Mouse (Mus musculus) forebrain, embryonic 12.5 days (tissue): Measurements from ENCODE around the gene Ttc7b. TPM values are rescaled to one million over a fixed set of nuclear protein-coding genes. Genes with fewer than 3 reads are reported as not detected.

Source experiments
- ATAC-seq: fragments of 200-750 bp; cut with Nextera tagmentation; 2 replicates; pipeline ENCODE4 v1.8.0; 2017; ENCODE audit warnings: moderate TSS enrichment; ENCODE audit not compliant: low FRiP score
- H3K27ac ChIP-seq: fragments of 300-500 bp; sonication (generic); 2 replicates; pipeline ENCODE4 v1.5.1; 2016; ENCODE audit warnings: mild to moderate bottlenecking
- H3K27me3 ChIP-seq: fragments of 300-500 bp; sonication (generic); 2 replicates; pipeline ENCODE4 v1.6.1; 2016; ENCODE audit warnings: mild to moderate bottlenecking
- H3K36me3 ChIP-seq: fragments of 300-500 bp; sonication (generic); replicated peaks from 2 replicates; pipeline ENCODE4 v1.6.1; 2016; ENCODE audit warnings: mild to moderate bottlenecking
- H3K4me1 ChIP-seq: fragments of 300-500 bp; sonication (generic); 2 replicates; pipeline ENCODE4 v1.6.1; 2016
- H3K4me2 ChIP-seq: fragments of 300-500 bp; sonication (generic); 2 replicates; pipeline ENCODE4 v1.6.1; 2016; ENCODE audit warnings: mild to moderate bottlenecking, moderate library complexity
- H3K4me3 ChIP-seq: fragments of 300-500 bp; sonication (generic); replicated peaks from 2 replicates; pipeline ENCODE4 v1.5.1; 2016; ENCODE audit warnings: mild to moderate bottlenecking
- H3K9ac ChIP-seq: fragments of 300-500 bp; sonication (generic); 2 replicates; pipeline ENCODE4 v1.6.1; 2016; ENCODE audit warnings: mild to moderate bottlenecking
- H3K9me3 ChIP-seq: fragments of 300-500 bp; sonication (generic); 2 replicates; pipeline ENCODE4 v1.6.1; 2016
- WGBS: fragments of 180-500 bp; shearing (Covaris S2); methylation state at CpG from one replicate; pipeline ENCODE4 v1.1.7; 2016; 5-methylcytosine and 5-hydroxymethylcytosine counted together
- polyA plus RNA-seq: library from polyadenylated mRNA; unstranded; fragments of >200 nt; fragmentation: Nextera tagmentation; extraction: Ambion mirVana; gene quantifications from 2 replicates; pipeline ENCODE4 v1.2.1, GENCODE M21; 2016

Gene Ttc7b
- polyA plus RNA-seq, 1 experiment from 2014 or later: 5.8 TPM

DNA sequence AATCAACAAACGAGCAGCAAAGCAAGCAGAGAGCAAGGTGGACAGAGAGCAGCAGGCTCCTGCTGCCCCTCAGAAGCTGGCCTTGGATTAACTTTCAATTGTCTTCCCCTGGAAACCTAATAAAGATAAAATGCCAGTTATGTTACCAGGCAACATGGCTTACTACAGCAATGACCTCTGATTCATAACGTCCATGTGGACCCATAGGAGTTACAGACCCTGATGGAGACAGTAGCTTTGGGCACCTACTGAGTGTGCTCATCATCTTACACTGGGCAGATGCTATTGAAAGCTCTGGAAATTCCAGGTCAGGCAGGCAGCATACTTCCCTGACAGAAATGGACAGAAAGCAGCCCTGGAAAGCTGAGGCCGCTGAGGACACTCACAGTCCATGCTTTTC is 80.7 kb downstream of the Ttc7b start:
- Histone ChIP-seq H3K27me3 (no peaks in the 10 kb centered on the region), H3K9me3 (no peaks in the 10 kb centered on the region), H3K36me3 (0 out of 2 replicates have a peak, but pooled peaks cover 4% of the 10 kb centered on the region), H3K9ac (no peak overlapping the region), H3K4me1 (no peaks in the 10 kb centered on the region; the same call in 1 of the 2 replicates), H3K4me2 (no peak overlapping the region), H3K4me3 (no peak overlapping the region), H3K27ac (no peak overlapping the region)
- WGBS: 76% methylated on average over 3 of the region's 3 CpGs
- no peak for ATAC-seq

DNA sequence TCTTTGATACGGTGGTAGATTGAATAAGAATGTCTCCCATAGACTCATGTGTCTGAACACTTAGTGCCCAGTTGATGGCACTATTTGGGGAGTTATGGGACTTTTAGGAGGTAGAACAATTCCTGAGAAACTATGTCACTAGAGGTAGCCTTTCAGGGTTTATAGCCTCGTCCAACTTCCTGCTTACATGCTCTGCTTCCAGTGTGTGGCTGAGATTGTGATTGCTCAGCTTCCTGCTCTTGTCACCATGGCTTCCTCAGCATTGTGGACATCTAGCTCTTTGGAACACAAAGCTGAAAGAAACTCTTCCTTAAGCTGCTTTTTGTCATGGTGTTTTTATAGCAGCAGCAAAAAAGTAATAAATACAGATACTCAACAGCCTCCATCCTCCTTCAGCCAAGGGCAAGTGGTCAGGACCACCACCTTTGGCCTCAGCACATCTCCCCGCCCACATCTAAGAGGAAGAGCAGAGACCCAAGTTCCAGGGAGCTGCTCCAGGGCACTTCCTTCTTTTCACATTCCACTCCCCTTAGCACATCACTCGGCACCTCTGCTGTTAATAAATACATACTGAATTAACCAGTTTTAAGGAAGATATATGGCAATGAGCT is 81.4 kb downstream of the Ttc7b start:
- Histone ChIP-seq H3K4me2 (no peak overlapping the region), H3K27me3 (no peaks in the 10 kb centered on the region), H3K9ac (no peak overlapping the region), H3K27ac (no peak overlapping the region), H3K4me3 (no peak overlapping the region), H3K4me1 (no peaks in the 10 kb centered on the region; the same call in 1 of the 2 replicates), H3K9me3 (no peaks in the 10 kb centered on the region), H3K36me3 (0 out of 2 replicates have a peak, but pooled peaks cover 4% of the 10 kb centered on the region)
- no peak for ATAC-seq
- WGBS: 83% methylated on average over 4 of the region's 4 CpGs

DNA sequence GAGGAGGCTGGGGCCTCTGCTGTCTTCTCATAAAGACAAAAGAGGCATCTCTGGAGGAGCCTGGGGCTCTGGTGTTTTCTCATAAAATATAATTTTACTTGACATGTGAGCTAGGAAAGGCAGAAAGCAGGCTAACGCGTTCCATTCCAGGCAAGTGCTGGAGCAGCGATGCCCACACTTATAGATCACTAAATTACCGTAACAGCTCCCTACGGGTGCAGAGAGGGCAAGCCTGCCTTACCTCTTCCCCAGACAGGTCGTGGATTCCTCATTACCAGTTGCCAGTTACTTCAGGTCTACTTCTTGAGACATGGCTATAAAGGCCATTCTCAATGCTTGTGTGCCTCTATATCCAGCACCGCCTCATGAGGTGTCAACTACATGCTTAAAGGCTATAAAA is 82.1 kb downstream of the Ttc7b start:
- WGBS: 85% methylated on average over 7 of the region's 7 CpGs
- Histone ChIP-seq H3K9me3 (no peaks in the 10 kb centered on the region), H3K9ac (no peak overlapping the region), H3K4me3 (no peak overlapping the region), H3K4me2 (no peak overlapping the region), H3K36me3 (0 out of 2 replicates have a peak, but pooled peaks cover 4% of the 10 kb centered on the region), H3K27me3 (no peaks in the 10 kb centered on the region), H3K4me1 (no peaks in the 10 kb centered on the region; the same call in 1 of the 2 replicates), H3K27ac (no peak overlapping the region)
- ATAC-seq: no peak

DNA sequence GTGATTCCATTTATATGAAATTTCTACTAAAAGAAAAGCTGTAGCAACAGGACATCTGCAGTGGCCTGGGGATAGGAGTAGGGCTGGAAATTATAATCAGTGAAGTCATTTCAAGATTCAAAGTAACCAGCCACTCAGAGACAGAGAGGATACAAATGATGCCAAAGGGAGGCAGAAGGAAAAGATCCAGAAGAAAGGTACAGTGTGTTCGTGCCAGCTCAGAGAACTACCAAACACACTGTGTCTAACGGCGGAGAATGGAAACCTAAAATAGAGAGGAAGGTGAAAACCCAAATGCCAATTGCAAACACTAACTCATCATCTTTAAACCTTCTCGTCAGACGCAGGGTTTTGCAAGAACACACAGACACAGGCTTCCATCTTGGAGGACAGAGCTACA is 82.8 kb downstream of the Ttc7b start:
- H3K27ac ChIP-seq: no peak overlapping the region
- H3K4me3 ChIP-seq: no peak overlapping the region
- H3K9me3 ChIP-seq: no peaks in the 10 kb centered on the region
- WGBS: 92% methylated on average over 5 of the region's 5 CpGs
- 0 out of 2 replicates have a peak, but pooled peaks cover 4% of the 10 kb centered on the region for H3K36me3 ChIP-seq
- H3K27me3 ChIP-seq: no peaks in the 10 kb centered on the region
- ATAC-seq: no peak
- H3K9ac ChIP-seq: no peak overlapping the region
- H3K4me1 ChIP-seq: no peaks in the 10 kb centered on the region; the same call in 1 of the 2 replicates
- no peak overlapping the region for H3K4me2 ChIP-seq

DNA sequence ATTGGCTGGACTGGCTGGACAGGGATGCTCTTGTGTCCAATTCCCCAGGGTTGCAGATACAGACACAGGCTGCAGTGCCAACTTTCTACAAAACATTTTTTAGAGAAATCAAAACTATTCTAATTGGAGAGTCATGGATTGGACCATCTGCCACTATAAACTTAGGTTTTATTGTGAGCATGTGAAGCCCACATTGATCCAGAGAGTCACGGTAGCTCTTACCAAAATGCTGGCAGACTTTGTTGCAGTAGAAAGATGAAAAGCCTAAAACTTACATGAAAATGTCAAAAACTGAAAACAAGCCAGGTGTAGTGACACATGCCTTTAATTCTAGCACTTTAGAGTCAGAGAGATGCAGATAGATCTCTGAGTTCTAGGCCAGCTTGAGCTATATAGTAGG is 84.9 kb downstream of the Ttc7b start:
- no peaks in the 10 kb centered on the region; the same call in 1 of the 2 replicates for H3K4me1 ChIP-seq
- no peak overlapping the region for H3K4me3 ChIP-seq
- no peaks in the 10 kb centered on the region for H3K9me3 ChIP-seq
- WGBS: 98% methylated on average over 1 of the region's 1 CpGs
- H3K9ac ChIP-seq: no peak overlapping the region
- ATAC-seq: no peak
- H3K27ac ChIP-seq: no peak overlapping the region
- no peak overlapping the region for H3K4me2 ChIP-seq
- H3K27me3 ChIP-seq: no peaks in the 10 kb centered on the region
- H3K36me3 ChIP-seq: no peaks in the 10 kb centered on the region

DNA sequence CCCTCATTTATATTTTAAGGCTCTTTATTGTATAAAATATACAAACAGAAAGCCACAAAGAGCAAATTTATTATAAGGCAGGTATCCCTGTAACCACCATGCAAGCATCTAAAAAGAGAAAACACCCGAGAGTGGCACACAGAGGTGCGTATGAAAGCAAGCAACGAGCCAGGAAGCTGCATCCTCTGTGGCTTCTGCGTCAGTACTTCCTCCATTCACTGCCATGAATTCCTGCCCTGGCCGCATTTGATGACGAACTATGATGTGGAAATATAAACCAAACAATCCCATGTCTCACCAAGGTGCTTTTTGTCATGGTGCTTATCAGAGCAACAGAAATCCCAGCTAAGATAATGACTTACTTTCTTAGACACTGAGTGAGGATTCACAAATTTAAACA is 88.8 kb downstream of the Ttc7b start:
- Histone ChIP-seq H3K9me3 (no peaks in the 10 kb centered on the region), H3K27me3 (no peaks in the 10 kb centered on the region), H3K4me2 (no peak overlapping the region), H3K36me3 (no peaks in the 10 kb centered on the region), H3K4me1 (no peaks in the 10 kb centered on the region), H3K4me3 (no peak overlapping the region), H3K27ac (no peak overlapping the region), H3K9ac (no peak overlapping the region)
- WGBS: 94% methylated on average over 6 of the region's 6 CpGs
- ATAC-seq: no peak

DNA sequence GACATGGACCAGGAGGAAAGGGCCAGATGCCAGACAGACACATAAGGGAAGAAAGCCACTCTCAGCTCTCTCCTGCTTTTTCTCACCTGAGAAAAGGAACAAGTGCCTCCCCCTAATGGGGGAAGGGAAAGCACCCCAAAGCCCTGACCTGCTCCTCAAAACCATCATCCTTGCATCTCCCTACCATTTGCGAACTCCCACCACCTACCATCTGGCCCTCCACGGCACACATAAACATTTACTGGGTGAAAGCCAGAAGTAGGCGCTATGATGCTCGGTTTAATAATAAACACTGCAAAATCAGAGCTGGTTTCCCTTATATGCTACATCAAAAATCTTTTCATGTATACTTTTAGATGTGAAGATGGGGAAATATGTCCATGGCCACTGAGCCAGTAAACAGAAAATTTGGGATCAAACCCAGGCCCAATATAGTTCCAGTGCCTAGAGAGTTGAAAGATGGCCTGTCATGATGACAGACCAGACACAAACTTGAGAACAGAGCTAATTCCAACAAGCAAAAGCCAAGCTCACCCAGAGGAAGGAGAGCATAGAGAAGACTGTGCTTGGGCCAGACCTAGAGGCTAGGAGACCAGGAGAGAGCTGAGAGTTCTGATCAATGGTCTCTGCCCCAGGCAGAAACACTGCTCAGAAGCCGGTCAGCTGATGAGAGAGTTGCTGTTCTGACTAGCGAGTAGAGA is 91.1 kb downstream of the Ttc7b start:
- no peaks in the 10 kb centered on the region for H3K27me3 ChIP-seq
- no peaks in the 10 kb centered on the region for H3K4me1 ChIP-seq
- no peak overlapping the region for H3K4me2 ChIP-seq
- no peak overlapping the region for H3K27ac ChIP-seq
- no peak overlapping the region for H3K9ac ChIP-seq
- WGBS: 94% methylated on average over 6 of the region's 6 CpGs
- no peak for ATAC-seq
- H3K9me3 ChIP-seq: no peaks in the 10 kb centered on the region
- no peaks in the 10 kb centered on the region for H3K36me3 ChIP-seq
- no peak overlapping the region for H3K4me3 ChIP-seq

DNA sequence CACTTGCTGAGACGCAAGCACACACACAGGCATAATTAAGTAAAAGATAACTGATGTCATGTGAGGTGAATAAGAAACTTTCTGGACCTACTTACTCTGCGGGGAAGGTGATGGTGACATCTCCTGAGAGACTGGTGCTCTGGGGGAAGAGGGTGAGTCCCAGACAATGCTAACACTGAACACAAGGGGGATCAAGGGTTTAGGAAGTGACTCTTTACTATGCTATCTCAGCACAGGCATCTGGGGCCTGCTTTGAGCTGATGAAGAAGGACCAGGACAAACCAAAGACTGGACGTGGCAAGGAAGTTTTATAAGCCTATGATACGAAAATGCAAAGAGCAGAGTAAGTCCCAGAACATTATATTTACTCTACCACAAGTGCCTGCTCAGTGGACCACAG is 92.4 kb downstream of the Ttc7b start:
- Histone ChIP-seq H3K4me3 (no peak overlapping the region), H3K4me2 (no peak overlapping the region), H3K27ac (no peak overlapping the region), H3K9ac (no peak overlapping the region), H3K4me1 (no peaks in the 10 kb centered on the region), H3K27me3 (no peaks in the 10 kb centered on the region), H3K36me3 (no peaks in the 10 kb centered on the region), H3K9me3 (no peaks in the 10 kb centered on the region)
- WGBS: 91% methylated on average over 4 of the region's 4 CpGs
- ATAC-seq: no peak

DNA sequence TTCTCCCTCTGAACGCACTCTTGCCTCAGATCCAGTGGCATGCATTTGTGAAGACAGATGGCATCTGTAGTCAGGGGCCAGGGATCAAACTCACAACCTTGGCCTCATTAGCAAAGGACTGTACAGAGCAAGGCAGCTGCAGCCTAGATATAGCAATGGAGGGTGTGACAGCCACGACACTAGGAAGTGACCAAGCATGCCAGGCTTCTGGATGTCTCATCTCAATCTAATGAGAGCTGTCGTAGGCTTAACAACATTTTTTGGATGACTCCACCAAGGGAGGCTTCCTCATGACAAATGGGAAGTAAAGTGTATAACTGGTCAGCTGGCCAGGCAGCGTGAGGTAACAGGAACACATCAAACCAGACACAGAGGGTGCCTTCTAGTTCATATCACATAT is 94.4 kb downstream of the Ttc7b start:
- Histone ChIP-seq H3K9ac (no peak overlapping the region), H3K36me3 (no peaks in the 10 kb centered on the region), H3K4me3 (no peak overlapping the region), H3K4me1 (no peaks in the 10 kb centered on the region), H3K9me3 (no peaks in the 10 kb centered on the region), H3K27ac (no peak overlapping the region), H3K27me3 (no peaks in the 10 kb centered on the region), H3K4me2 (no peak overlapping the region)
- ATAC-seq: no peak
- WGBS: 79% methylated on average over 4 of the region's 4 CpGs

DNA sequence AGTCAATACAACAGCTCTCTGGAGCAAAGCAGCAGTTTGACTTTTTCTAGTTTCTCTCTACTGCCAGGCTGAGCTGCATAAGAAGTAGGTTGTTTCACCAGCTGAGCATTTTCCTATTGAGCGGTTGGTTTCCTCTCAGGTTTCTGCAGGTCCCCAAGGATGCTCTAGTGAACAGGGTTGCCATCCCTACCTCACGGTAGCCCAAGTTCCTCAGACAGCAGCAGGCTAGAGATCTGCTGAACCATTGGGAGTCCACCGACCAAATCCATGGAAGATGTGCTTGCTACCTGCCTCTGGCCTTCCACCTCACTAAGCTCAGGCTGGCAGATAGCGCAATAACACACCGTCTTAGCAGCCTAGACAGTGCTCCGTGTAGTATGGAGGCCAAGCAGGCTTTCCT is 95.6 kb downstream of the Ttc7b start:
- Histone ChIP-seq H3K4me1 (peaks cover 2% of the 10 kb centered on the region; the same call in 1 of the 2 replicates), H3K27ac (no peak overlapping the region), H3K36me3 (no peaks in the 10 kb centered on the region), H3K27me3 (no peaks in the 10 kb centered on the region), H3K4me3 (no peak overlapping the region), H3K4me2 (no peak overlapping the region), H3K9me3 (no peaks in the 10 kb centered on the region), H3K9ac (no peak overlapping the region)
- 95% methylated on average over 6 of the region's 6 CpGs for WGBS
- no peak for ATAC-seq

DNA sequence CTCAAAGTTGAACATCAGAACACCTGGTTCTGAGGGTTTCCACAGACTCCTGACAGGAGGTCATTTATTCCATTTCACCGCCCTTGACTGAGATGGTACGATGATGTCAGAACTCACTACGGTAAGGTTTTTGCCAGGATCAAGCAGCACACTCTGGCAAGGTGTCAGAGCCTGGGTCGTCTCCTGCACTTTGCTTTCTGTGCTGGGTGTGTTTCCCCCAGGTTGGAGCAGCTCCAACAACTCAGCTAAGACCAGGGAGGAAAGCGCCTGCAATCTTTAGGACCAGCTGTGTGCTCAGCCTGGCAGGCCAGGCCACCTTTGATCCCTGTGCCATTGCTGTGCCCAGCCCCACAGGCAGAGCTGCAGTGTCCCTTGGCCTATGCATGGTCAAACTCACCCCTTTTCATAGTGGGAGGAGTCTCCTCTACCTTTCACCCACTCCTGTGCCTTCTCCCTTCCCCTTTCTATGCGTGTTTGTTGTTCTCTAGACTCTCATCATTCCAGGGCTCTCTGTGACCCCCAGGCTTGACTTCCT is 98.3 kb downstream of the Ttc7b start:
- H3K4me1 ChIP-seq: peaks cover 4% of the 10 kb centered on the region; the same call in 1 of the 2 replicates
- no peaks in the 10 kb centered on the region for H3K27me3 ChIP-seq
- H3K4me2 ChIP-seq: no peak overlapping the region
- H3K27ac ChIP-seq: no peak overlapping the region
- no peaks in the 10 kb centered on the region for H3K9me3 ChIP-seq
- 72% methylated on average over 6 of the region's 6 CpGs for WGBS
- no peaks in the 10 kb centered on the region for H3K36me3 ChIP-seq
- no peak for ATAC-seq
- H3K4me3 ChIP-seq: no peak overlapping the region
- H3K9ac ChIP-seq: no peak overlapping the region

DNA sequence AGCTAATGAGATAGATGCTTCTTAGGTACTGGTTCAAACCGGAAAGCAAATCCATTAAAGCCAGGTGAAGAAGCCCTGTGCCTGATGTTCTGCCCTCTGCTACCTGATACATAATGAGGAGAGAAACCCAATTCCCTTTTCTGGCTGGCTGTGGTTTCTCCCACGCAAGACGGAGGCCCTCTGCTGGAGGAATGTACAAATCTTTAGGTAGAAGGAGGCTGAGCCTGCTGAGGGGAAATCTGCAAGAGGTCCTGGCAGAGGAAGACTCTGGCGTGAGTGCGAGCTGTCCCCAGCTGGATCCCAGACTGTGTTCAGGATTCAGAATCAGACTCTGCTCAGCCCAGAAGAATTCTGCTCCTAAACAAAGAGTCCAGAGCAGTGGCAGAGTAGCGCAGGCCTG is 99.1 kb downstream of the Ttc7b start:
- Histone ChIP-seq H3K9me3 (no peaks in the 10 kb centered on the region), H3K4me2 (no peak overlapping the region), H3K4me3 (no peak overlapping the region), H3K36me3 (no peaks in the 10 kb centered on the region), H3K9ac (no peak overlapping the region), H3K27ac (no peak overlapping the region), H3K4me1 (peaks cover 4% of the 10 kb centered on the region; the same call in 1 of the 2 replicates), H3K27me3 (no peaks in the 10 kb centered on the region)
- 68% methylated on average over 6 of the region's 6 CpGs for WGBS
- peak; percentile 44; the same call in 1 of the 2 replicates for ATAC-seq
